Mouse (Mus musculus): ENCODE results near the gene Plekha8.

DNA sequence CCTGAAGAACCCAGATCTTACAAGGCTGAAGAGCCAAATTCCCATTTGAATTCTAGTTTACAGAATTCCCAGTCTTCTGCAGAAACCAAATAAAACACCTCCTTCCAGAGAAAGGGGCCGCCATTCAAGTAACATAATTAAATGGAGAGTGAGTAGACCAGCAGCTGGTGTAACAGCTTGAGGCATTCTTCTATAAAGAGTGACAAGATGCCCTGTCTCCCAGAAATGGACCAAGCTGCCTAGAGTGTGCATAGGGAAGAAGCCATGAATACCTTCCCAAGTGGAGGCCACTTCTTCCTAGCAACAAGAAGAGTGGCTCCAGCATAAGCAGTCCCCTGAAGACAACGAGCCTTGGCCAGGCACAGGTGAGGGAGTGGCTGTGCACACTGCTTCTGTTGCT lies 47.0 kb downstream of the Plekha8 start:
- TF ChIP-seq CTCF (IDR thresholded peaks at IDR 0.05; ENCODE audit: borderline replicate concordance, insufficient read depth, low read length) (no peak), POLR2A (IDR thresholded peaks at IDR 0.05; ENCODE audit: low read depth, low read length) (no peak)

Measured in embryonic fibroblast, embryonic 13.5 days (primary cell).